Mouse (Mus musculus): ENCODE data around the gene Cldn22. TPM values are rescaled to one million over a fixed set of nuclear protein-coding genes. Genes with fewer than 3 reads are reported as not detected.

Cldn22 gene
- polyA plus RNA-seq, 1 experiment, result 0.40 TPM

- no peak for DNase-seq
- Histone ChIP-seq H3K27me3 (ENCODE audit: control insufficient read depth, insufficient read depth, low read length) (no peaks in the 10 kb centered on the region), H3K27ac (ENCODE audit: control insufficient read depth, insufficient read depth, low read length) (no peak overlapping the region), H3K4me3 (ENCODE audit: control insufficient read depth, insufficient read depth, low read length) (no peak overlapping the region), H3K36me3 (ENCODE audit: control insufficient read depth, insufficient read depth, low read length) (no peaks in the 10 kb centered on the region), H3K4me1 (replicated peaks; ENCODE audit: control insufficient read depth, insufficient read depth, low read length) (peaks cover 18% of the 10 kb centered on the region)
- WGBS, result 64% methylated on average over 5 of the region's 5 CpGs
- TF ChIP-seq CTCF (IDR thresholded peaks at IDR 0.05; ENCODE audit: borderline replicate concordance, control insufficient read depth, extremely low read depth, insufficient read depth, low read length, poor library complexity) (no peak), POLR2A (IDR thresholded peaks at IDR 0.05; ENCODE audit: control insufficient read depth, extremely low read depth, insufficient read depth, low read length, poor library complexity) (no peak)
These were observed 29.1 kb downstream of the Cldn22 start for GRCm38 (mm10) chr8:47853356-47853755.

GRCm38 (mm10) chr8:47859259-47859658, 35.0 kb downstream of the Cldn22 start:
- WGBS, result 96% methylated on average over 12 of the region's 12 CpGs
- H3K4me3 ChIP-seq (ENCODE audit: control insufficient read depth, insufficient read depth, low read length), result no peak overlapping the region
- H3K27me3 ChIP-seq (ENCODE audit: control insufficient read depth, insufficient read depth, low read length), result no peaks in the 10 kb centered on the region
- H3K4me1 ChIP-seq (replicated peaks; ENCODE audit: control insufficient read depth, insufficient read depth, low read length), result no peaks in the 10 kb centered on the region
- H3K27ac ChIP-seq (ENCODE audit: control insufficient read depth, insufficient read depth, low read length), result no peak overlapping the region
- H3K36me3 ChIP-seq (ENCODE audit: control insufficient read depth, insufficient read depth, low read length), result no peaks in the 10 kb centered on the region
- DNase-seq, result no peak
- no peak for TF ChIP-seq CTCF (IDR thresholded peaks at IDR 0.05; ENCODE audit: borderline replicate concordance, control insufficient read depth, extremely low read depth, insufficient read depth, low read length, poor library complexity)
- no peak for TF ChIP-seq POLR2A (IDR thresholded peaks at IDR 0.05; ENCODE audit: control insufficient read depth, extremely low read depth, insufficient read depth, low read length, poor library complexity)

GRCm38 (mm10) chr8:47866568-47866967, 42.3 kb downstream of the Cldn22 start:
- WGBS, result 89% methylated on average over 8 of the region's 8 CpGs
- Histone ChIP-seq H3K4me1 (replicated peaks; ENCODE audit: control insufficient read depth, insufficient read depth, low read length) (no peaks in the 10 kb centered on the region), H3K4me3 (ENCODE audit: control insufficient read depth, insufficient read depth, low read length) (no peak overlapping the region), H3K36me3 (ENCODE audit: control insufficient read depth, insufficient read depth, low read length) (no peaks in the 10 kb centered on the region), H3K27me3 (ENCODE audit: control insufficient read depth, insufficient read depth, low read length) (no peaks in the 10 kb centered on the region), H3K27ac (ENCODE audit: control insufficient read depth, insufficient read depth, low read length) (no peak overlapping the region)
- TF ChIP-seq POLR2A (IDR thresholded peaks at IDR 0.05; ENCODE audit: control insufficient read depth, extremely low read depth, insufficient read depth, low read length, poor library complexity), result no peak
- no peak for TF ChIP-seq CTCF (IDR thresholded peaks at IDR 0.05; ENCODE audit: borderline replicate concordance, control insufficient read depth, extremely low read depth, insufficient read depth, low read length, poor library complexity)
- no peak for DNase-seq

GRCm38 (mm10) chr8:47867067-47867466, 42.8 kb downstream of the Cldn22 start:
- peak; percentile 80 for DNase-seq
- Histone ChIP-seq H3K36me3 (ENCODE audit: control insufficient read depth, insufficient read depth, low read length) (no peaks in the 10 kb centered on the region), H3K4me1 (replicated peaks; ENCODE audit: control insufficient read depth, insufficient read depth, low read length) (no peaks in the 10 kb centered on the region), H3K27ac (ENCODE audit: control insufficient read depth, insufficient read depth, low read length) (no peak overlapping the region), H3K27me3 (ENCODE audit: control insufficient read depth, insufficient read depth, low read length) (no peaks in the 10 kb centered on the region), H3K4me3 (ENCODE audit: control insufficient read depth, insufficient read depth, low read length) (no peak overlapping the region)
- TF ChIP-seq POLR2A (IDR thresholded peaks at IDR 0.05; ENCODE audit: control insufficient read depth, extremely low read depth, insufficient read depth, low read length, poor library complexity) (no peak), CTCF (IDR thresholded peaks at IDR 0.05; ENCODE audit: borderline replicate concordance, control insufficient read depth, extremely low read depth, insufficient read depth, low read length, poor library complexity) (peak; percentile 96)
- WGBS, result 36% methylated on average over 8 of the region's 8 CpGs

GRCm38 (mm10) chr8:47872361-47873107, 48.3 kb downstream of the Cldn22 start:
- 53% methylated on average over 13 of the region's 13 CpGs for WGBS
- Histone ChIP-seq H3K27me3 (ENCODE audit: control insufficient read depth, insufficient read depth, low read length) (no peaks in the 10 kb centered on the region), H3K36me3 (ENCODE audit: control insufficient read depth, insufficient read depth, low read length) (no peaks in the 10 kb centered on the region), H3K27ac (ENCODE audit: control insufficient read depth, insufficient read depth, low read length) (no peak overlapping the region), H3K4me3 (ENCODE audit: control insufficient read depth, insufficient read depth, low read length) (no peak overlapping the region), H3K4me1 (replicated peaks; ENCODE audit: control insufficient read depth, insufficient read depth, low read length) (no peaks in the 10 kb centered on the region)
- peak; percentile 16 for DNase-seq
- peak; percentile 70; the same call in 1 of the 2 replicates for TF ChIP-seq CTCF (IDR thresholded peaks at IDR 0.05; ENCODE audit: borderline replicate concordance, control insufficient read depth, extremely low read depth, insufficient read depth, low read length, poor library complexity)
- TF ChIP-seq POLR2A (IDR thresholded peaks at IDR 0.05; ENCODE audit: control insufficient read depth, extremely low read depth, insufficient read depth, low read length, poor library complexity), result no peak

GRCm38 (mm10) chr8:47874497-47875178, 50.4 kb downstream of the Cldn22 start:
- Histone ChIP-seq H3K4me3 (ENCODE audit: control insufficient read depth, insufficient read depth, low read length) (no peak overlapping the region), H3K36me3 (ENCODE audit: control insufficient read depth, insufficient read depth, low read length) (no peaks in the 10 kb centered on the region), H3K4me1 (replicated peaks; ENCODE audit: control insufficient read depth, insufficient read depth, low read length) (no peaks in the 10 kb centered on the region), H3K27ac (ENCODE audit: control insufficient read depth, insufficient read depth, low read length) (no peak overlapping the region), H3K27me3 (ENCODE audit: control insufficient read depth, insufficient read depth, low read length) (no peaks in the 10 kb centered on the region)
- WGBS, result 93% methylated on average over 13 of the region's 13 CpGs
- TF ChIP-seq POLR2A (IDR thresholded peaks at IDR 0.05; ENCODE audit: control insufficient read depth, extremely low read depth, insufficient read depth, low read length, poor library complexity) (no peak), CTCF (IDR thresholded peaks at IDR 0.05; ENCODE audit: borderline replicate concordance, control insufficient read depth, extremely low read depth, insufficient read depth, low read length, poor library complexity) (no peak)
- DNase-seq, result no peak

Other genes with a start within 250 kb of the Cldn22 start
- gene Ing2, start 148.9 kb upstream of the Cldn22 start, polyA plus RNA-seq (2012; rRNA removed), result 4.2 and 5.4 TPM in 2 replicates
- 31.0 and 36.3 TPM in 2 replicates for gene Cdkn2aip, start 110.5 kb upstream of the Cldn22 start, polyA plus RNA-seq (2012; rRNA removed)
- not detected in 2 replicates for gene Cldn24, start 2.3 kb upstream of the Cldn22 start, polyA plus RNA-seq (2012; rRNA removed)
- gene Wwc2, start 166.4 kb downstream of the Cldn22 start, polyA plus RNA-seq (2012; rRNA removed), result 1.8 and 2.0 TPM in 2 replicates

All from thymus, adult 2 months (tissue).